Mouse (Mus musculus): ENCODE results near the gene Nup62cl. TPM values are rescaled to one million over a fixed set of nuclear protein-coding genes. Genes with fewer than 3 reads are reported as not detected.

Gene Nup62cl
- 2.1 and 2.8 TPM in 2 replicates for polyA plus RNA-seq (2012; rRNA removed)

GRCm38 (mm10) chrX:140062135-140062975, at the start of gene Nup62cl, which contains the start of gene Pih1h3b:
Gene Nup62cl (minus strand): TSS chrX:140062712.
Gene Pih1h3b (plus strand): TSS chrX:140062879.

GRCm38 (mm10) chrX:139997740-139998690, 64.5 kb downstream of the Nup62cl start, which contains the start of gene Rbm41:
Gene Rbm41 (minus strand): TSS chrX:139998595.

Other genes with a start within 250 kb of the Nup62cl start
- 9.1 and 10.8 TPM in 2 replicates for gene Morc4, start 191.0 kb downstream of the Nup62cl start, polyA plus RNA-seq (2012; rRNA removed)
- gene Rbm41, start 64.1 kb downstream of the Nup62cl start, polyA plus RNA-seq (2012; rRNA removed): 1.4 and 1.5 TPM in 2 replicates
- not detected in 2 replicates for gene Pih1h3b, start 167 bp upstream of the Nup62cl start, polyA plus RNA-seq (2012; rRNA removed)

Data from liver, embryonic 14 days (tissue).